In the genomic region with DNA sequence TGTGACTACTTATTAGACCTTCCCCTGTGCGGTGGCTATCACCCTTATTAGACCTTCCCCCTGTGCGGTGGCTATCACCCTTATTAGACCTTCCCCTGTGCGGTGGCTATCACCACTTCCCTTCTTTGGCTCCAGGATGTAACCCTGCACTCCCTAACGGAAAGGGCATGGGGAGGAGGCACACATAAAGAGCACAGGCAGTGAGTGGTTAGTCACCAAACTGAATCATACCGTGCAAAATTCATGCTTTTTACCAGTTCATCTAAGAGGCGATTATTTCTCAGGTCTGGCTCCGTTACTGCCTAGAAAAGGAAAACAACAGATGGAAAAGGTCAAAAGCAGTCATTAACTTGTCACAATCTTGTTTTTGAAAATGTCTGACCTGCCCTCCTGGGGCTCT, we compare ENCODE assay signal across 21 mouse cellular contexts. TPM values are rescaled to one million over a fixed set of nuclear protein-coding genes. Genes with fewer than 3 reads are reported as not detected.
DNase-seq lines count a peak whose midpoint lies in the region; ATAC-seq and TF ChIP-seq lines count a peak whose summit lies in the region.
"Had no signal": no experiment of that assay in that cellular context is flagged by ENCODE, and none has a peak within 500 bp of the region (broad histone marks: within the 10 kb centered on the region; RNA-seq: fewer than 3 reads in every experiment).

No protein-coding gene starts in this region.

- no peaks in the 10 kb centered on the region for H3K4me1 ChIP-seq in kidney, postnatal 0 days (replicated peaks; ENCODE audit: insufficient read depth, low read length)
- peaks cover 65% of the 10 kb centered on the region for H3K4me1 ChIP-seq in megakaryocyte, embryonic 14.5 days
- no peaks in the 10 kb centered on the region for H3K4me1 ChIP-seq in neural tube, embryonic 15.5 days
- H3K4me1 ChIP-seq: embryonic facial prominence, embryonic 10.5 days; hindbrain, embryonic 13.5 days; limb, embryonic 15.5 days; midbrain, embryonic 10.5 days; stomach, embryonic 15.5 days had no signal

- no peaks in the 10 kb centered on the region for H3K36me3 ChIP-seq in kidney, postnatal 0 days (ENCODE audit: insufficient read depth, low read length)
- peaks cover 82% of the 10 kb centered on the region for H3K36me3 ChIP-seq in megakaryocyte, embryonic 14.5 days (replicated peaks; ENCODE audit: low read length)
- no peaks in the 10 kb centered on the region for H3K36me3 ChIP-seq in neural tube, embryonic 15.5 days
- H3K36me3 ChIP-seq: hindbrain, embryonic 13.5 days had no signal

- H3K27me3 ChIP-seq in kidney, postnatal 0 days (ENCODE audit: insufficient read depth, low read length): no peaks in the 10 kb centered on the region
- no peaks in the 10 kb centered on the region for H3K27me3 ChIP-seq in megakaryocyte, embryonic 14.5 days (replicated peaks)
- H3K27me3 ChIP-seq in neural tube, embryonic 15.5 days (replicated peaks): no peaks in the 10 kb centered on the region
- H3K27me3 ChIP-seq: CH12.LX; hindbrain, embryonic 13.5 days; limb, embryonic 15.5 days; stomach, embryonic 15.5 days had no signal

- no peak overlapping the region for H3K4me3 ChIP-seq in kidney, postnatal 0 days (replicated peaks; ENCODE audit: low read depth, low read length)
- H3K4me3 ChIP-seq in megakaryocyte, embryonic 14.5 days (replicated peaks): peak overlapping the region; percentile 75
- H3K4me3 ChIP-seq in neural tube, embryonic 15.5 days (replicated peaks): no peak overlapping the region
- H3K4me3 ChIP-seq: embryonic facial prominence, embryonic 10.5 days; erythroblast, embryonic 14.5 days; hindbrain, embryonic 13.5 days; limb, embryonic 15.5 days; midbrain, embryonic 10.5 days; stomach, embryonic 15.5 days had no signal

- 26% methylated on average over 7 of the region's 7 CpGs for WGBS in kidney, postnatal 0 days
- 87% methylated on average over 7 of the region's 7 CpGs for WGBS in neural tube, embryonic 15.5 days

- no peak overlapping the region for H3K27ac ChIP-seq in kidney, postnatal 0 days
- H3K27ac ChIP-seq in neural tube, embryonic 15.5 days (replicated peaks): no peak overlapping the region
- H3K27ac ChIP-seq: embryonic facial prominence, embryonic 10.5 days; hindbrain, embryonic 13.5 days; limb, embryonic 15.5 days; midbrain, embryonic 10.5 days; stomach, embryonic 15.5 days had no signal

- peak; percentile 52 for DNase-seq in adrenal gland, adult 2 months
- DNase-seq in adrenal gland, adult 18-20 months (ENCODE audit: low spot score in 2 of 2): no peak
- peak; percentile 54 for DNase-seq in kidney, postnatal 0 days (ENCODE audit: low spot score)
- no peak for DNase-seq in kidney, postnatal 10 days
- peak; percentile 30 to 38 for DNase-seq in adrenal gland, postnatal 36 days
- DNase-seq in ovary, postnatal 10 days (ENCODE audit: low spot score): no peak
- DNase-seq: cerebellum, adult 11-12 months; cerebellum, postnatal 25 days; heart, postnatal 10 days; lung, adult 18-20 months; thymus, adult 2 months had no signal

- H3K9me3 ChIP-seq in kidney, postnatal 0 days (replicated peaks; ENCODE audit: low read length): no peaks in the 10 kb centered on the region
- H3K9me3 ChIP-seq in megakaryocyte, embryonic 14.5 days: no peaks in the 10 kb centered on the region
- no peaks in the 10 kb centered on the region for H3K9me3 ChIP-seq in neural tube, embryonic 15.5 days (replicated peaks)
- H3K9me3 ChIP-seq: embryonic facial prominence, embryonic 10.5 days; hindbrain, embryonic 13.5 days; limb, embryonic 15.5 days; midbrain, embryonic 10.5 days; stomach, embryonic 15.5 days had no signal

- ATAC-seq in kidney, postnatal 0 days (replicated peaks; ENCODE audit: low FRiP score, low read depth): 0 out of 2 replicates have a peak, but pooled peaks have one; percentile 36
- ATAC-seq in neural tube, embryonic 15.5 days (ENCODE audit: low FRiP score): no peak
- ATAC-seq: forebrain, embryonic 16.5 days had no signal

- H3K9ac ChIP-seq in kidney, postnatal 0 days (ENCODE audit: low read depth, low read length): no peak overlapping the region
- no peak overlapping the region for H3K9ac ChIP-seq in neural tube, embryonic 15.5 days (replicated peaks)
- H3K9ac ChIP-seq: hindbrain, embryonic 13.5 days; limb, embryonic 15.5 days; stomach, embryonic 15.5 days had no signal

- no peak for TF ChIP-seq CTCF in kidney, postnatal 0 days (IDR thresholded peaks at IDR 0.05; ENCODE audit: low read depth)

- H3K4me2 ChIP-seq in kidney, postnatal 0 days (ENCODE audit: low read length): no peak overlapping the region
- H3K4me2 ChIP-seq in neural tube, embryonic 15.5 days: no peak overlapping the region
- H3K4me2 ChIP-seq: hindbrain, embryonic 13.5 days; limb, embryonic 15.5 days; stomach, embryonic 15.5 days had no signal

RNA-seq across cellular contexts. Expression of a gene that starts 10.0 kb away (rescaled TPM):
- total RNA-seq in adrenal gland, adult 2 months (2021): 1 to 10 TPM; 5.3 to 7.5 TPM
- polyA plus RNA-seq in adrenal gland, adult 2 months (2012; rRNA removed): 0.61 and 0.62 TPM in 2 replicates
- 1 to 10 TPM; 4.0 to 6.1 TPM for total RNA-seq in adrenal gland, adult 18-20 months (2021)
- polyA plus RNA-seq in kidney, postnatal 0 days (2015; fragmentation: Nextera tagmentation; extraction: Ambion mirVana): 24.1 and 29.1 TPM in 2 replicates
- total RNA-seq in adrenal gland, postnatal 36 days (2021): 1 to 10 TPM; 7.3 to 9.8 TPM
- 1.6 TPM in 1 of 2 replicates, not detected in the other for polyA plus RNA-seq in megakaryocyte, embryonic 14.5 days (2012; ENCODE audit: insufficient read depth, low replicate concordance)
- 13.9 and 19.4 TPM in 2 replicates for polyA plus RNA-seq in neural tube, embryonic 15.5 days (2015; fragmentation: Nextera tagmentation; extraction: Ambion mirVana)

Comparison
In these comparisons a context has a peak if more than half of its experiments do, and no peak if none do; other contexts are left out.
1. DNase-seq: peak in adrenal gland, adult 2 months (single experiment), kidney, postnatal 0 days (single experiment) and adrenal gland, postnatal 36 days (2 of 2); none in adrenal gland, adult 18-20 months (0 of 2), kidney, postnatal 10 days (single experiment) and ovary, postnatal 10 days (single experiment).